Mouse (Mus musculus) C2C12 (cell line): ENCODE measurements around the gene Jmjd6. TPM values are rescaled to one million over a fixed set of nuclear protein-coding genes. Genes with fewer than 3 reads are reported as not detected.
"Not testable (repeated sequence)": the region's sequence is repeated elsewhere in the genome, so short reads cannot be mapped to it uniquely, and the experiment has no call there.

Source experiments
- H3K27me3 ChIP-seq: one replicate; pipeline ENCODE4 v1.6.1; 2011; ENCODE audit not compliant: control insufficient read depth, insufficient read depth, insufficient read length
- H3K36me3 ChIP-seq: one replicate; pipeline ENCODE4 v1.6.1; 2011; ENCODE audit not compliant: control insufficient read depth, insufficient read depth
- H3K4me3 ChIP-seq: one replicate; pipeline ENCODE4 v1.5.1; 2011; ENCODE audit warnings: mild to moderate bottlenecking, control low read depth; ENCODE audit not compliant: poor library complexity, insufficient read depth, severe bottlenecking
- H3K79me2 ChIP-seq: one replicate; pipeline ENCODE4 v1.6.1; 2011; ENCODE audit not compliant: control insufficient read depth, insufficient read depth
- H3K79me3 ChIP-seq: one replicate; pipeline ENCODE4 v1.6.1; 2011; ENCODE audit warnings: low read depth, control low read depth
- H3ac ChIP-seq: one replicate; pipeline ENCODE3; 2011; ENCODE audit warnings: low read depth; ENCODE audit not compliant: control insufficient read depth, insufficient read length
- CEBPB ChIP-seq: IDR thresholded peaks from one replicate; pipeline ENCODE4 v1.6.1; 2011; ENCODE audit warnings: low read depth, mild to moderate bottlenecking, control low read depth, moderate library complexity
- CTCF ChIP-seq: IDR thresholded peaks from one replicate; pipeline ENCODE4 v1.5.1; 2011; ENCODE audit not compliant: control insufficient read depth, insufficient read depth, insufficient read length
- FOSL1 ChIP-seq: IDR thresholded peaks from one replicate; pipeline ENCODE4 v1.8.0; 2011; ENCODE audit warnings: mild to moderate bottlenecking, low read length; ENCODE audit not compliant: poor library complexity, insufficient read depth, severe bottlenecking
- MAX ChIP-seq: IDR thresholded peaks from one replicate; pipeline ENCODE4 v1.6.1; 2011; ENCODE audit warnings: mild to moderate bottlenecking, control low read depth
- MYOD1 ChIP-seq: IDR thresholded peaks from one replicate; pipeline ENCODE4 v1.6.1; 2011; ENCODE audit warnings: low read depth; ENCODE audit not compliant: control insufficient read depth, insufficient read length
- MYOG ChIP-seq: IDR thresholded peaks from one replicate; pipeline ENCODE4 v1.6.1; 2011; ENCODE audit not compliant: control insufficient read depth, insufficient read length; ENCODE audit errors: extremely low read depth
- USF1 ChIP-seq: IDR thresholded peaks from one replicate; pipeline ENCODE4 v1.6.1; 2011; ENCODE audit warnings: low read depth, mild to moderate bottlenecking, control low read depth, moderate library complexity
- polyA plus RNA-seq: library from polyadenylated mRNA; unstranded; fragments of >200 nt; fragmentation: generic; extraction: Trizol; gene quantifications from one replicate; pipeline ENCODE4 v1.2.1, GENCODE M21; 2012; ENCODE audit warnings: missing spikeins

The Jmjd6 gene
- polyA plus RNA-seq, 1 experiment = 74.4 TPM

DNA sequence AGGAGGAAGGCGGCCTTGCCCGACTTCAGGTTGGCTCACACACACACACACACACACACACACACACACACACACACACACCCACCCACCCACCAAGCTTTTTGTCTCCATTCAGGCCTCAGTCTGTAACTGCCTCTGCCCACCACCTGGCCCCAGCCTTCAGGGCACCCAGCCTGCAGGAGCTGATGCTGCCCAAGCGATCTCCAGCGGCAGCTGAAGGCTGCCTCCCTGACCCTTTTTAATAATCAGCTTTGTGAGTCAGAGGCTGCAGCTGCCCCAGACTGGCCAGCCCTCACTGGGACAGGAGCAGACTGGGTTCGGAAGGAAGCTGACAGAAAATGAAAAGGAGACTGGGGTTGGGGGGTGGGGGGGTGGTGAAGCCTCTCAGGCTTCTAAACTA is 18.0 kb downstream of the Jmjd6 start:
- peaks cover 43% of the 10 kb centered on the region for H3K79me3 ChIP-seq
- peaks cover 77% of the 10 kb centered on the region for H3K79me2 ChIP-seq
- peaks cover 10% of the 10 kb centered on the region for H3K36me3 ChIP-seq
- H3ac ChIP-seq = peak overlapping the region; percentile 44
- H3K4me3 ChIP-seq = no peak overlapping the region
- no peaks in the 10 kb centered on the region for H3K27me3 ChIP-seq
- TF ChIP-seq MYOD1 = peak; percentile 98
- TF ChIP-seq FOSL1 = no peak

DNA sequence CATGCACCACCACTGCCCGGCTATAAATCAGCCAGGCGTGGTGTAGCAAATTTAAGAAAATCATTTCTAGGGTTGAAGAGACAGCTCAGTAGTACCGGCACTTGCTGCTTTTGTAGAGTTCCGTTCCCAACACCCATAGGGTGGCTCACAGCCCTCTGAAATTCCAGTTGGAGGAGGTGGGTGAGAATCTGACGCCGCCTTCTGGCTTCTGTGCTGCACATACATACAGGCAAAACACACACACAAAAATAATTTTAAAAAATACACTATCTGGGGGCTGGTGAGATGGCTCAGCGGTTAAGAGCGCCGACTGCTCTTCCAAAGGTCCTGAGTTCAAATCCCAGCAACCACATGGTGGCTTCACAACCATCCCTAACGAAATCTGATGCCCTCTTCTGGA is 19.4 kb downstream of the Jmjd6 start:
- Histone ChIP-seq H3K36me3 (peaks cover 16% of the 10 kb centered on the region), H3K79me2 (peaks cover 91% of the 10 kb centered on the region), H3K79me3 (peaks cover 53% of the 10 kb centered on the region)
- H3K4me3 ChIP-seq, H3ac ChIP-seq, H3K27me3 ChIP-seq: not testable (repeated sequence)

DNA sequence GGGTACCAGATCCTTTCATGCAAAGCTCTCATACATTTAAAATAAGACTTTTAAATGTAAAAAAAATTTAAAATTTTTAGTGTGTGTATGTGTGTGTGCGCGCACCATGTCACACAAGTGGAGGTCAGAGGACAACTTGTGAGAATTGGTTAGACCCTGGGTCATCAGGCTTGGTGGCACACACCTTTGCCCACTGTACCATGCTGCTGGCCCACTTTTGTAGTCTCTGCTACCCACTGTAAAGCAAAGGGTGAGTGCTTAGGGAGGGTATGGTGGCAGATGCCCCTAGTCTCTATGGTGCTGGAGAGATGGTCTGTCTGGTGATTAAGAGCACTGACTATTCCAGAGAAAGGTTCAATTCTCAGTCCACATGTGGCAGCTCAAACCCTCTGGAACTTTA is 20.0 kb downstream of the Jmjd6 start:
- TF ChIP-seq USF1 (no peak), MYOD1 (no peak), MAX (no peak), CTCF (no peak), FOSL1 (no peak), MYOG (no peak), CEBPB (no peak)
- no peak overlapping the region for H3K4me3 ChIP-seq
- H3K79me2 ChIP-seq = peaks cover 97% of the 10 kb centered on the region
- no peak overlapping the region for H3ac ChIP-seq
- H3K27me3 ChIP-seq = no peaks in the 10 kb centered on the region
- peaks cover 20% of the 10 kb centered on the region for H3K36me3 ChIP-seq
- H3K79me3 ChIP-seq = peaks cover 58% of the 10 kb centered on the region

DNA sequence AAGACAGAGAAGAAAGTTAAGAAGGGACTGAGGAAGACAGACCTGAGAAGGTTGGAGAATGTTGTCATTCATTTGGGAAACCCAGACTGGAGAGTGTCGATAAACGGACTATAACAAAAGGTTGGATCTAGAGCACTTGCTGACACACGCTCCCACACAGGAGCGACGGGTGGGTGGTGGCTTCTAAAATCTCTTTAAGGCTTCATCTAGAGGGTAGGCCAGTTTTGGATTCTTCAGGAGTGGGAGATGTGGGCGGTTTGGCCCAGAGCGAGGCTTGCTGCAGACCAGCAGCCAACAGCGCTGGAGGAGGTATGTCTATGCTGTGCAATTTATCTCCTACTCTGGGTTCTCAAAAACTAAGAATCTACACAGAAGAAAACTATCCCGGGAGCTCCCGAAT is 20.6 kb downstream of the Jmjd6 start:
- Histone ChIP-seq H3K36me3 (peaks cover 23% of the 10 kb centered on the region), H3K79me3 (peaks cover 64% of the 10 kb centered on the region), H3K4me3 (no peak overlapping the region), H3K79me2 (peaks cover 97% of the 10 kb centered on the region), H3K27me3 (no peaks in the 10 kb centered on the region), H3ac (no peak overlapping the region)
- TF ChIP-seq MYOD1 (no peak), CTCF (no peak), CEBPB (no peak), USF1 (no peak), FOSL1 (no peak), MYOG (no peak), MAX (no peak)

DNA sequence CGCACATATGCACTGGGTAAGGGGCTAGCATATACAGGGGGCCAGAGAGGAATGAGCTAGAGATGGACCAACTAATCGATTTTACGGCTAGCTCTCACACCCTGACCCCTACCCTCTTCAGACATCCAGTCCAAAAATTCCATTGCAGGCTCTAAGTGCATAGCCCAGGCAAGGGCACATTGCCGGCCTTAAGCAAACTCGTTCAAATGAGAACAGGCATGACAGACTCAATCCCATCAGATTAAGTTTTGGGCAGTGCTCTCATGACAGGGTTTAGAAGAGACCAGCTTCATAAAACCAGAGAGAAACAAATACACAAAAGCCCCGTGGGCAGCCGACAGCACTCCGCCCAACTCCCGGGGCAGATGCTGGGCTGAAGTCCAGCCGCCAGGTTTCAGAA is 21.0 kb downstream of the Jmjd6 start:
- Histone ChIP-seq H3K79me3 (peaks cover 66% of the 10 kb centered on the region), H3K27me3 (no peaks in the 10 kb centered on the region), H3ac (no peak overlapping the region), H3K79me2 (peaks cover 97% of the 10 kb centered on the region), H3K4me3 (no peak overlapping the region), H3K36me3 (peaks cover 23% of the 10 kb centered on the region)
- TF ChIP-seq MYOG (no peak), CTCF (no peak), CEBPB (no peak), MYOD1 (no peak), FOSL1 (no peak), USF1 (no peak)

DNA sequence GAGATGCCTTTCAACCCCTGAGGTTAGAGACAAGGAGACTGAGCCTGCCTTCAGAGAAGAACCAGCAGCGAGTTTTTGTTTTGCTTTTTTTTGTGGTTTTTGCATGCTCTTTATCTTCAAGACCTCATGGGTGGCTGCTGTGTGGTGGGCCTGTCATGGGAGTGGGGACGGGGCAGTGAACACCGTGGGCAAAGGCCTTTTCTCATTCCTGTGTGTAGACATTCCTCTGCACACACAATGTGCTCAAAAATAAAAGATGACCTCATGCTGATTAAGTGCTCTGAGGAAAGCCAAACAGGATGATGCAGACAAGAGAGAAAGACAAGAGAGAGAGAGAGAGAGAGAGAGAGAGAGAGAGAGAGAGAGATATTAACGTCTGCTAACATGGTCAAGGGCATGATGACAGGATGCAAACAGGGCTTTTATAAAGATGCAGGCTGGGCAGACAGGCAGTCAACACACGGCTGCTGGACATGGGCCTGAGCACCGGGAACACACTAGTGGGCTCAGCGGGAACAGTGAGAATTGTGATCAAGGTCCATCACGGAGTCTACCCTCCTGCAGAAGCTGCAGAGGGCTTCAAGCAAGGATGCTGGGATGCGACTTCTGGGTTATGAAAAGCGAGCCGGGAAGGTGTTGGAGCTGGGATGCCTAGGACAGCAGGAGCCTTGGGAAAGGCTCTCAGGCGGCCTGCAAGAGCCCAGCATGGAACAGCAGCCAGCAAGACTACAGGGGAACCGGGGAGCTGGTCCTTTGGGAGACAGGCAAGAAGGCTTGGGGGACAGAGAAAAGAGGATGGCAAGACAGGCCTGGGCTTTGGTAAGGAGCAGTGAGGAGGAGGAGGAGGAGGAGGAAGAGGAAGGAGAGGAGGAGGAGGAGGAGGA is 21.9 kb downstream of the Jmjd6 start:
- peak overlapping the region; percentile 4 for H3ac ChIP-seq
- peaks cover 61% of the 10 kb centered on the region for H3K79me3 ChIP-seq
- no peaks in the 10 kb centered on the region for H3K27me3 ChIP-seq
- H3K4me3 ChIP-seq = no peak overlapping the region
- peaks cover 93% of the 10 kb centered on the region for H3K79me2 ChIP-seq
- TF ChIP-seq CEBPB (no peak), FOSL1 (no peak), MAX (no peak), MYOD1 (no peak), MYOG (no peak), USF1 (no peak), CTCF (no peak)
- peaks cover 23% of the 10 kb centered on the region for H3K36me3 ChIP-seq
